Mouse (Mus musculus) liver, embryonic 18 days (tissue): ENCODE results near the gene Cd7. TPM values are rescaled to one million over a fixed set of nuclear protein-coding genes. Genes with fewer than 3 reads are reported as not detected.

Source experiments
- polyA plus RNA-seq: library from polyadenylated mRNA; depleted of rRNA; stranded (reverse); fragments of >200 nt; gene quantifications from 2 replicates; pipeline ENCODE4 v1.2.3, GENCODE M21; 2012; rRNA removed

Gene Cd7
- 1.0 and 2.6 TPM in 2 replicates for polyA plus RNA-seq

DNA sequence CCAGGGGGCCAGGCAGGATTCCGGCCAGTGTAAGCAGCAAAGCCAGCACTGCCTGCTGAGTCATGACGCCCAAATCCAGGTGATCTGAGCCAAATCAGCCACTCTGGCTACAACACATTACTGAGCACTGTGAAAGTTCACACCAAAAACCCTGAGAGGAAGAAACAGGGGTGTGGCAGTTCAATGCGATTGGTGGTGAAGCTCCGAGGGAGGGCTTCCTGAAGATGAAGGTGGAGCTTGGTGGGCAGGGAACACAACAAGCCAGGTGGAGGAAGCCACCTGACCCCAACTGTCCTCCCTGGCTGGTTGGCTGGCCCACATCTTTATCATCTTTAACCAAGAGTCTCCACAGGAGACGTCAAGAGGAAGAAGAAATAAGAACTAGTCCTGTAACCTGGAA, at the start of gene Cd7:
Gene Cd7, minus strand, starts transcription at position 117 of the 400 bp plus-strand sequence.

DNA sequence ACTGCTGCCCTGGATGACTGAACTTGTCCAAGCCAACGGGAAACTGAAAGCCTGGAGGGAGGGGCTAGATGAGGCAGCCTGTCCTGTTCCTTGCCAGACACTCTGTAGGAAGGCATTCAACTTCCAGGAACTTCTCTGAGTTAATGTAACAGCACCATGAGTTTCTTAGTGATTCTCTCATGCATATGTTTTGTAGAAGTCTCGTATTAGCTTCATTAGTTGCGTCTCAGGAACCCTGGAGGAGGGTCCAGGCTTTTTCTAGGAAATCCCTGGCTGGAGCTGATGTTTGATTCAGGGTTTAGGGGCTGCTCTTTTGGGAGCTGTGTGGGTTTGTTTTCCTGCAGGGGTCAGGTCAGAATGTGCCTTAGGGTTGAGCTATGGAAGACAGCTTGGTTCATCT, 41.9 kb upstream of the Cd7 start, which contains the start of gene Sectm1a:
Gene Sectm1a, minus strand, starts transcription at position 101 of the 400 bp plus-strand sequence.

DNA sequence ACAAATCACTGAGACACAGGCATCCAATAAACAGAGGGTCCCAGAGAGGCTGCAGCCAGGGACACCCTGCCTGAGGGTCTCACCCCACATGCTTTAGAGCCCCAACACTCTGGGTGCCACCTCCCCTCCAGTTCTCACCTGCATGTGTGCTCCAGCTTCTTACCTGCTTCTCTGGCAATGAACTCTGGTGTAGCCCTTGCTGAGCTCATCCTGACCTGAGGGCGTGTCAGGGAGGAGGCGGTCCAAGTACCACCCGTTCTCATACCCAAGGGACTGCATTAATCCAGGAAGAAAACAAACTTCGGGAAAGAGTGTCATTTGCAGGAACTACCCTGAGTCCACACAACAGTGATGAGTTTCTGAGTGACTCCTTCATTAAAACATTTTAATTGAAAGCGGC, 24.2 kb upstream of the Cd7 start, which contains the start of gene Sectm1b:
Gene Sectm1b, minus strand, starts transcription at position 191 of the 400 bp plus-strand sequence.

DNA sequence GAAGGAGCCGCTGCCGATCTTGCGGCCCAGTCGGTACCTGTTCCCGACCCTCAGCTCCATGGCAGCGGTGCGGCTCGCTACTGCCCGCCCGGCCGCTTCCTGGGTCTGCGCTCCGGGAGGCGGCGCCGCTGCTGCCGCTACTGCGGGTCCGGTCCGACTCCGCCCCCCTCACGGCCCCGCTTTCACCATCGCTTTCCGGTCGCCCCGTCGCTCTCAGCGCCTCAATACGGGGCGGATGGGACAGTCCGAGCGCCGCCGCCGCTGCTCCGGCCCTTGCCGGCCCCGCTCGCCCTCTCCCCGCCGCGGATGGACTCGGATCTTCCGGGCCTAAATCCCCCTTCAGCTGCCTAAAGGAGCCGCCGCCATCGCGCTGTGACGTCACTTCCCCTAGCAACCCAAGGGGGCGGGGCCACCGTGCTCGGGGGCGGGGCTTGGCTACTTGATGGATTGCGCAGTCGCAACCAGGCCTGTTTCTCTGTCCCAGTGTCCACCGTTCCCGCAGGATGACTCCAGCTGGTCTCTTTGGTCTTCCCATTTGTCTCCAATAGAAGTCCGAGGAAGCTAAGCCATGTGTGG, 48.2 kb downstream of the Cd7 start, which contains the start of gene Csnk1d:
Gene Csnk1d, minus strand, starts transcription at position 380 of the 576 bp plus-strand sequence.

Other genes with a start within 250 kb of the Cd7 start
- 25.6 and 27.9 TPM in 2 replicates for gene Dus1l, start 243.0 kb downstream of the Cd7 start, polyA plus RNA-seq
- 99.0 and 126 TPM in 2 replicates for gene Fasn, start 214.9 kb downstream of the Cd7 start, polyA plus RNA-seq
- 1.3 and 1.6 TPM in 2 replicates for gene Ccdc57, start 106.5 kb downstream of the Cd7 start, polyA plus RNA-seq
- gene Slc16a3, start 90.9 kb downstream of the Cd7 start, polyA plus RNA-seq: 22.8 and 24.2 TPM in 2 replicates
- gene Csnk1d, start 48.1 kb downstream of the Cd7 start, polyA plus RNA-seq: 29.6 and 32.7 TPM in 2 replicates
- gene Sectm1b, start 24.2 kb upstream of the Cd7 start, polyA plus RNA-seq: 0.02 and 0.08 TPM in 2 replicates
- 2.1 and 2.3 TPM in 2 replicates for gene Sectm1a, start 41.8 kb upstream of the Cd7 start, polyA plus RNA-seq
- gene Tex19.2, start 79.3 kb upstream of the Cd7 start, polyA plus RNA-seq: not detected in 2 replicates
- gene Tex19.1, start 106.7 kb upstream of the Cd7 start, polyA plus RNA-seq: 0.04 TPM in 1 of 2 replicates, not detected in the other
- gene Uts2r, start 120.9 kb upstream of the Cd7 start, polyA plus RNA-seq: not detected in 2 replicates
- gene Hexdc, start 165.0 kb upstream of the Cd7 start, polyA plus RNA-seq: 9.8 and 11.2 TPM in 2 replicates
- gene Ogfod3, start 165.3 kb upstream of the Cd7 start, polyA plus RNA-seq: 6.6 and 6.7 TPM in 2 replicates
- gene Cybc1, start 189.9 kb upstream of the Cd7 start, polyA plus RNA-seq: 17.4 and 17.8 TPM in 2 replicates
- gene Narf, start 197.8 kb upstream of the Cd7 start, polyA plus RNA-seq: 32.3 and 34.5 TPM in 2 replicates
- 7.1 TPM in 2 replicates for gene Foxk2, start 220.6 kb upstream of the Cd7 start, polyA plus RNA-seq